Mouse (Mus musculus): ENCODE measurements around the gene Adam8. TPM values are rescaled to one million over a fixed set of nuclear protein-coding genes. Genes with fewer than 3 reads are reported as not detected.

Adam8 gene
- total RNA-seq (2021) (under 1 TPM; 0.26 to 0.73 TPM), polyA plus RNA-seq (2012; rRNA removed) (2.3 and 9.1 TPM in 2 replicates)
- long read RNA-seq, partial matches to known transcripts = 1 of 1 reads
- long read RNA-seq, other reads (novel, unspliced or antisense) = 0 of 1 reads

DNA sequence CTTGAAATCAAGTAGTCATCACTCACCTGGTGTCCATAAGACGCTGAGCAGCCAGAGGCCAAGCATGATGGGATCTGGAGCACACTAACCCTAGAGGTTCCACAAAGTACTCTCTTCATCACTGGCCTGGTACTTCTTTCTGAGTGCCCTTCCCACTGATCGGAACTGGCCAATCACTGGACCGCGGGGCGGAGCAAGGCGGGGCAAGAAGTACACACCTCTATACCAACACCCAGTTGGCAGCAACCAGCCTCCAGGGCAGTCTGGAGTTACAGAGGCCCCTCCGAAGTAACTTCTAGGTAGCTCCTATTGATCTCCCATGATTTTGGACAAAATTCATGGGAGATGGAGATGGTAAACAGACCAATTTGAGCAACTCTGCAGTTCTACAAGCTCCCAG is at the start of gene Adam8:
Gene Adam8 (minus strand): TSS at position 157 of the 400 bp plus-strand sequence.
- H3K4me3 ChIP-seq = no peak within 1 kb of the TSS
- H3K9ac ChIP-seq (ENCODE audit: low read depth, low read length) = no peak within 1 kb of the TSS
- H3K27me3 ChIP-seq (ENCODE audit: control insufficient read depth, insufficient read depth, low read length) = no peaks in the 10 kb centered on the region
- peak in 1 of 2 experiments; percentile 27 for DNase-seq
- intact Hi-C loops (cut with DNase I) = loop anchor here (5.0 kb wide), 1 partner anchor 1020 kb away; no protein-coding TSS in a partner anchor
- H3K4me1 ChIP-seq (ENCODE audit: control insufficient read depth, insufficient read depth, low read length) = no peaks in the 10 kb centered on the region
- WGBS = 31% methylated on average over 7 of the region's 7 CpGs
- H3K36me3 ChIP-seq (ENCODE audit: control insufficient read depth, insufficient read depth, low read length) = no peaks in the 10 kb centered on the region
- TF ChIP-seq CTCF (IDR thresholded peaks at IDR 0.05) = no peak
- no peak within 1 kb of the TSS for H3K27ac ChIP-seq
- no peaks in the 10 kb centered on the region for H3K79me2 ChIP-seq (replicated peaks; ENCODE audit: control insufficient read depth, insufficient read depth, low read length)

DNA sequence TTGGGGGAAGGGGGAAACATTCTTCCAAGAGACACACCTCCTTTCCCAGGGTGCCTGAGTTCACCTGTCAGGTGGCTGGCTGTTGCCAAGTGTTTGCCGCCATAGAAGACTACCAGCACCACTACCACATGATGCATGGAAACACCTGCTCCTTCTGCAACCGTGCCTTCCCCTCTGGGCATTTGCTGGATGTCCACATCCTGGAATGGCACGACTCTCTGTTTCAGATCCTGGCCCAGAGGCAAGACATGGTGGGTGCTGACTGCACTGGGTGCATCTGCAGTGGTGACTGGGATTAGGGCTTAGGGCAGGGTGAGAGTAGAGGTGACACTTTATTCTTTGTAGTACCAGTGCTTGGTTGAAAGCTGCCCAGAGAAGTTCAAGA is 44.8 kb upstream of the Adam8 start:
- no peak for DNase-seq
- WGBS = 50% methylated on average over 3 of the region's 3 CpGs
- intact Hi-C loops (cut with DNase I) = loop anchor here (5.0 kb wide), 1 partner anchor 100 kb away; the partner anchor contains the start of gene Mtg1
- H3K4me1 ChIP-seq (ENCODE audit: control insufficient read depth, insufficient read depth, low read length) = peaks cover 4% of the 10 kb centered on the region
- no peaks in the 10 kb centered on the region for H3K27me3 ChIP-seq (ENCODE audit: control insufficient read depth, insufficient read depth, low read length)
- TF ChIP-seq CTCF (IDR thresholded peaks at IDR 0.05) = no peak
- no peak for TF ChIP-seq EP300 (IDR thresholded peaks at IDR 0.05; ENCODE audit: insufficient read depth, low read depth, low read length)
- no peak for TF ChIP-seq POLR2A (IDR thresholded peaks at IDR 0.05; ENCODE audit: insufficient read depth, low read depth, low read length)
- no peaks in the 10 kb centered on the region for H3K79me2 ChIP-seq (replicated peaks; ENCODE audit: control insufficient read depth, insufficient read depth, low read length)
- H3K4me3 ChIP-seq = peak overlapping the region; percentile 70
- H3K9ac ChIP-seq (ENCODE audit: low read depth, low read length) = no peak overlapping the region
- no peak overlapping the region; the same call in 1 of the 2 replicates for H3K27ac ChIP-seq
- H3K36me3 ChIP-seq (ENCODE audit: control insufficient read depth, insufficient read depth, low read length) = no peaks in the 10 kb centered on the region

- peak; percentile 96 for DNase-seq
- WGBS = 1% methylated on average over 68 of the region's 69 CpGs
- no peaks in the 10 kb centered on the region for H3K79me2 ChIP-seq (replicated peaks; ENCODE audit: control insufficient read depth, insufficient read depth, low read length)
- peak within 1 kb of the TSS; percentile 96 for H3K27ac ChIP-seq
- H3K27me3 ChIP-seq (ENCODE audit: control insufficient read depth, insufficient read depth, low read length) = no peaks in the 10 kb centered on the region
- no peak for TF ChIP-seq EP300 (IDR thresholded peaks at IDR 0.05; ENCODE audit: insufficient read depth, low read depth, low read length)
- TF ChIP-seq CTCF (IDR thresholded peaks at IDR 0.05) = no peak
- TF ChIP-seq POLR2A (IDR thresholded peaks at IDR 0.05; ENCODE audit: insufficient read depth, low read depth, low read length) = peak; percentile 68
- H3K4me1 ChIP-seq (ENCODE audit: control insufficient read depth, insufficient read depth, low read length) = peaks cover 4% of the 10 kb centered on the region
- peak within 1 kb of the TSS; percentile 70 for H3K4me3 ChIP-seq
- intact Hi-C loops (cut with DNase I) = loop anchor here (1.0 to 5.0 kb wide), 2 partner anchors 65 to 101 kb away; partner anchors contain the start of gene Mtg1
- peak within 1 kb of the TSS; percentile 68 for H3K9ac ChIP-seq (ENCODE audit: low read depth, low read length)
- no peaks in the 10 kb centered on the region for H3K36me3 ChIP-seq (ENCODE audit: control insufficient read depth, insufficient read depth, low read length)
These were observed 44.2 kb upstream of the Adam8 start, which contains the start of the genes Zfp511 and Tubgcp2 for GRCm38 (mm10) chr7:140036281-140037170. Gene Zfp511 (plus strand): TSS chr7:140036391. Gene Tubgcp2 (minus strand): TSS chr7:140036669.

GRCm38 (mm10) chr7:140035456-140035855 is 43.1 kb upstream of the Adam8 start:
- Histone ChIP-seq H3K4me3 (peak overlapping the region; percentile 70), H3K9ac (ENCODE audit: low read depth, low read length) (peak overlapping the region; percentile 68), H3K27me3 (ENCODE audit: control insufficient read depth, insufficient read depth, low read length) (no peaks in the 10 kb centered on the region), H3K36me3 (ENCODE audit: control insufficient read depth, insufficient read depth, low read length) (no peaks in the 10 kb centered on the region), H3K27ac (peak overlapping the region; percentile 96), H3K4me1 (ENCODE audit: control insufficient read depth, insufficient read depth, low read length) (peaks cover 4% of the 10 kb centered on the region), H3K79me2 (replicated peaks; ENCODE audit: control insufficient read depth, insufficient read depth, low read length) (no peaks in the 10 kb centered on the region)
- 17% methylated on average over 7 of the region's 7 CpGs for WGBS
- intact Hi-C loops (cut with DNase I) = loop anchor here (5.0 kb wide), 1 partner anchor 102 kb away; the partner anchor contains the start of gene Mtg1
- no peak for DNase-seq
- TF ChIP-seq POLR2A (IDR thresholded peaks at IDR 0.05; ENCODE audit: insufficient read depth, low read depth, low read length) = no peak
- TF ChIP-seq CTCF (IDR thresholded peaks at IDR 0.05) = no peak
- no peak for TF ChIP-seq EP300 (IDR thresholded peaks at IDR 0.05; ENCODE audit: insufficient read depth, low read depth, low read length)

DNA sequence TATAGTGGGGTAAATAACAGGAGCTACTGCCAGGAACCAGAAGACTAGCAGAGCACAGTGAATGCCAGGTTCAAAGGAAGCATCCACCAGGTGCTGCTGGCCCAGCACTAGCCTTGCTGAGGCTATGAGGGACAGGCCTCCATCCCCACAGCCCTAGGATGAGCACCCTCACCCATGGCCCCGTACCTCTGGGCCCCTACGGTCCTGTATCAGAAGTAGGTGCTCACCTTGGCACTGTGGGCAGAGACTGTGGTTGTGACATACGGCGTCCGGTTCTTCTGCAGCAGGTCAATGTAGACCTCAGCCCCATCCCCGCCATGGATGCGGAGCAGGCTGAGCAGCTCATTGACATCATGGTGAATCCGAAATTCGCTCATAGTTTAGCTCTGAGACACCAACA is 41.0 kb upstream of the Adam8 start:
- 97% methylated on average over 9 of the region's 9 CpGs for WGBS
- peaks cover 4% of the 10 kb centered on the region for H3K4me1 ChIP-seq (ENCODE audit: control insufficient read depth, insufficient read depth, low read length)

More for the DNA sequence above, 41.0 kb upstream of the Adam8 start:
- DNase-seq = no peak
- Histone ChIP-seq H3K79me2 (replicated peaks; ENCODE audit: control insufficient read depth, insufficient read depth, low read length) (no peaks in the 10 kb centered on the region), H3K27me3 (ENCODE audit: control insufficient read depth, insufficient read depth, low read length) (no peaks in the 10 kb centered on the region), H3K36me3 (ENCODE audit: control insufficient read depth, insufficient read depth, low read length) (no peaks in the 10 kb centered on the region), H3K9ac (ENCODE audit: low read depth, low read length) (no peak overlapping the region), H3K4me3 (no peak overlapping the region), H3K27ac (no peak overlapping the region)
- TF ChIP-seq EP300 (IDR thresholded peaks at IDR 0.05; ENCODE audit: insufficient read depth, low read depth, low read length) (no peak), CTCF (IDR thresholded peaks at IDR 0.05) (no peak), POLR2A (IDR thresholded peaks at IDR 0.05; ENCODE audit: insufficient read depth, low read depth, low read length) (no peak)
- intact Hi-C loops (cut with DNase I) = no loop called here
